Mouse (Mus musculus) MEL (cell line): ENCODE measurements around the gene Pgpep1. TPM values are rescaled to one million over a fixed set of nuclear protein-coding genes. Genes with fewer than 3 reads are reported as not detected.

Experiments used
- DNase-seq: peaks from one replicate; pipeline ENCODE4 v3.0.0; 2011; ENCODE audit warnings: low read depth, low spot score
- H3K27ac ChIP-seq: 2 replicates; pipeline ENCODE4 v1.5.1; 2012; ENCODE audit warnings: low read depth, mild to moderate bottlenecking, control low read depth, low read length, moderate library complexity; ENCODE audit not compliant: control insufficient read depth
- H3K27me3 ChIP-seq, 2 experiments: fragments of 150-350 bp in 1 of 2; sonication (generic) in 1 of 2; 2 replicates each; pipeline ENCODE4 v1.6.1; 2012; ENCODE audit warnings: low read length in 2 of 2, mild to moderate bottlenecking in 2 of 2, improper control_type of control experiment in 1 of 2, moderate library complexity in 1 of 2; ENCODE audit not compliant: insufficient read depth in 2 of 2, control insufficient read depth in 1 of 2
- H3K36me3 ChIP-seq, 2 experiments: 2 replicates each; pipeline ENCODE4 v1.6.1; 2012 to 2014; ENCODE audit warnings: low read length in 2 of 2, improper control_type of control experiment in 1 of 2, inconsistent platforms in 1 of 2, mild to moderate bottlenecking in 1 of 2; ENCODE audit not compliant: insufficient read depth in 2 of 2, control insufficient read depth in 1 of 2
- H3K4me1 ChIP-seq, 2 experiments: fragments of 150-350 bp in 1 of 2; sonication (generic) in 1 of 2; 2 replicates each; pipeline ENCODE4 v1.6.1; 2012; ENCODE audit warnings: low read length in 2 of 2, improper control_type of control experiment in 1 of 2, mild to moderate bottlenecking in 1 of 2; ENCODE audit not compliant: insufficient read depth in 2 of 2, control insufficient read depth in 1 of 2
- H3K4me3 ChIP-seq, 2 experiments: fragments of 150-350 bp in 1 of 2; sonication (generic) in 1 of 2; 2 replicates each; pipeline ENCODE4 v1.5.1; 2012; ENCODE audit warnings: low read depth in 2 of 2, low read length in 2 of 2, mild to moderate bottlenecking in 2 of 2, moderate library complexity in 2 of 2, control low read depth in 1 of 2, improper control_type of control experiment in 1 of 2; ENCODE audit not compliant: control insufficient read depth in 1 of 2, insufficient read depth in 1 of 2
- H3K79me2 ChIP-seq: 2 replicates; pipeline ENCODE4 v1.6.1; 2012; ENCODE audit warnings: mild to moderate bottlenecking, low read length, moderate library complexity; ENCODE audit not compliant: control insufficient read depth, poor library complexity, insufficient read depth
- H3K9ac ChIP-seq: 2 replicates; pipeline ENCODE4 v1.6.1; 2012; ENCODE audit warnings: low read depth, mild to moderate bottlenecking, control low read depth, low read length, moderate library complexity; ENCODE audit not compliant: control insufficient read depth, poor library complexity, severe bottlenecking
- H3K9me3 ChIP-seq: fragments of 150-350 bp; sonication (generic); replicated peaks from 2 replicates; pipeline ENCODE4 v1.6.1; 2012; ENCODE audit warnings: mild to moderate bottlenecking, low read length, improper control_type of control experiment, moderate library complexity; ENCODE audit not compliant: insufficient read depth
- BHLHE40 ChIP-seq: IDR thresholded peaks from 2 replicates; pipeline ENCODE4 v1.6.1; 2012; ENCODE audit warnings: low read depth, mild to moderate bottlenecking, inconsistent platforms, low read length, improper control_type of control experiment, borderline replicate concordance
- CHD2 ChIP-seq: IDR thresholded peaks from 2 replicates; pipeline ENCODE4 v1.6.1; 2011; ENCODE audit warnings: low read length, improper control_type of control experiment
- E2F4 ChIP-seq: IDR thresholded peaks from 2 replicates; pipeline ENCODE4 v1.6.1; 2011; ENCODE audit warnings: low read depth, low read length, improper control_type of control experiment, borderline replicate concordance
- ELF1 ChIP-seq: IDR thresholded peaks from 2 replicates; pipeline ENCODE4 v1.6.1; 2014; ENCODE audit warnings: low read depth, mild to moderate bottlenecking, inconsistent platforms, low read length, improper control_type of control experiment, moderate library complexity
- EP300 ChIP-seq, 2 experiments: IDR thresholded peaks; 2 replicates each; pipeline ENCODE4 v1.6.1; 2011; ENCODE audit warnings: improper control_type of control experiment in 2 of 2, low read length in 2 of 2, low read depth in 1 of 2, mild to moderate bottlenecking in 1 of 2
- ETS1 ChIP-seq: IDR thresholded peaks from 2 replicates; pipeline ENCODE4 v1.6.1; 2012; ENCODE audit warnings: low read depth, mild to moderate bottlenecking, inconsistent platforms, low read length, improper control_type of control experiment, moderate library complexity
- GABPA ChIP-seq: IDR thresholded peaks from 2 replicates; pipeline ENCODE4 v1.6.1; 2012; ENCODE audit warnings: low read depth, mild to moderate bottlenecking, inconsistent platforms, low read length, improper control_type of control experiment, moderate library complexity
- GATA1 ChIP-seq: IDR thresholded peaks from 2 replicates; pipeline ENCODE4 v1.6.1; 2011; ENCODE audit warnings: low read depth, low read length, improper control_type of control experiment
- HCFC1 ChIP-seq: IDR thresholded peaks from 2 replicates; pipeline ENCODE4 v1.6.1; 2012; ENCODE audit warnings: low read depth, mild to moderate bottlenecking, inconsistent platforms, low read length, improper control_type of control experiment, moderate library complexity
- JUND ChIP-seq: IDR thresholded peaks from 2 replicates; pipeline ENCODE4 v1.6.1; 2011; ENCODE audit warnings: low read depth, mild to moderate bottlenecking, improper control_type of control experiment, low read length
- MAFK ChIP-seq: IDR thresholded peaks from 2 replicates; pipeline ENCODE4 v1.6.1; 2011; ENCODE audit warnings: low read depth, mild to moderate bottlenecking, low read length, improper control_type of control experiment, borderline replicate concordance
- MAZ ChIP-seq: IDR thresholded peaks from 2 replicates; pipeline ENCODE4 v1.6.1; 2012; ENCODE audit warnings: low read depth, mild to moderate bottlenecking, inconsistent platforms, low read length, improper control_type of control experiment
- MEF2A ChIP-seq: IDR thresholded peaks from 2 replicates; pipeline ENCODE4 v1.6.1; 2014; ENCODE audit warnings: low read depth, mild to moderate bottlenecking, inconsistent platforms, low read length, improper control_type of control experiment; ENCODE audit not compliant: poor library complexity, insufficient replicate concordance, severe bottlenecking; ENCODE audit errors: extremely low read depth
- MXI1 ChIP-seq: IDR thresholded peaks from 2 replicates; pipeline ENCODE4 v1.6.1; 2011; ENCODE audit warnings: mild to moderate bottlenecking, low read depth, low read length, improper control_type of control experiment
- MYB ChIP-seq: IDR thresholded peaks from 2 replicates; pipeline ENCODE4 v1.6.1; 2011; ENCODE audit warnings: mild to moderate bottlenecking, low read depth, low read length, improper control_type of control experiment
- MYC ChIP-seq: IDR thresholded peaks from 2 replicates; pipeline ENCODE4 v1.6.1; 2011; ENCODE audit warnings: low read depth, mild to moderate bottlenecking, low read length, improper control_type of control experiment, moderate library complexity
- NELFE ChIP-seq: IDR thresholded peaks from 2 replicates; pipeline ENCODE4 v1.6.1; 2011; ENCODE audit warnings: low read depth, low read length, improper control_type of control experiment
- NRF1 ChIP-seq: IDR thresholded peaks from 2 replicates; pipeline ENCODE4 v1.6.1; 2014; ENCODE audit warnings: low read depth, mild to moderate bottlenecking, inconsistent platforms, low read length, improper control_type of control experiment, moderate library complexity; ENCODE audit not compliant: poor library complexity, insufficient read depth, severe bottlenecking
- POLR2A ChIP-seq, 2 experiments: IDR thresholded peaks; 2 replicates each; pipeline ENCODE4 v1.6.1; 2011 to 2012; ENCODE audit warnings: low read length in 2 of 2, mild to moderate bottlenecking in 2 of 2, control low read depth in 1 of 2, improper control_type of control experiment in 1 of 2, low read depth in 1 of 2, moderate library complexity in 1 of 2; ENCODE audit not compliant: control insufficient read depth in 1 of 2, insufficient read depth in 1 of 2, poor library complexity in 1 of 2
- RCOR1 ChIP-seq: IDR thresholded peaks from 2 replicates; pipeline ENCODE4 v1.6.1; 2012; ENCODE audit warnings: low read depth, mild to moderate bottlenecking, inconsistent platforms, low read length, improper control_type of control experiment
- SIN3A ChIP-seq: IDR thresholded peaks from 2 replicates; pipeline ENCODE4 v1.6.1; 2012; ENCODE audit warnings: low read length, improper control_type of control experiment, inconsistent platforms
- TAL1 ChIP-seq: IDR thresholded peaks from 2 replicates; pipeline ENCODE4 v1.6.1; 2012; ENCODE audit warnings: mild to moderate bottlenecking, inconsistent platforms, low read length, moderate library complexity, mixed read lengths
- TBP ChIP-seq: IDR thresholded peaks from 2 replicates; pipeline ENCODE4 v1.8.0; 2011; ENCODE audit warnings: low read depth, low read length, improper control_type of control experiment
- TCF12 ChIP-seq: IDR thresholded peaks from 2 replicates; pipeline ENCODE4 v1.6.1; 2014; ENCODE audit warnings: low read depth, mild to moderate bottlenecking, inconsistent platforms, low read length, improper control_type of control experiment, moderate library complexity
- USF1 ChIP-seq: IDR thresholded peaks from 2 replicates; pipeline ENCODE4 v1.6.1; 2014; ENCODE audit warnings: low read depth, mild to moderate bottlenecking, inconsistent platforms, low read length, improper control_type of control experiment, moderate library complexity
- ZKSCAN1 ChIP-seq: IDR thresholded peaks from 2 replicates; pipeline ENCODE4 v1.6.1; 2012; ENCODE audit warnings: low read depth, mild to moderate bottlenecking, inconsistent platforms, low read length, improper control_type of control experiment, moderate library complexity
- ZMIZ1 ChIP-seq: IDR thresholded peaks from 2 replicates; pipeline ENCODE4 v1.6.1; 2012; ENCODE audit warnings: low read depth, mild to moderate bottlenecking, inconsistent platforms, low read length, improper control_type of control experiment, moderate library complexity
- polyA plus RNA-seq, 2 experiments: library from polyadenylated mRNA; stranded (reverse) in 1 of 2; unstranded in 1 of 2; fragments of >175 nt in 1 of 2; fragments of >200 nt in 1 of 2; gene quantifications; 2 replicates each; pipeline versions ENCODE4 v1.2.1 to v1.2.4; 2012; ENCODE audit warnings: low replicate concordance in 2 of 2, low read depth in 1 of 2; ENCODE audit not compliant: insufficient read length in 2 of 2, insufficient read depth in 1 of 2, missing spikeins in 1 of 2
- total RNA-seq: library from RNA; depleted of rRNA; stranded (reverse); fragments of 300-350 nt; gene quantifications from 2 replicates; pipeline ENCODE4 v1.2.3, GENCODE M21; 2012

The Pgpep1 gene
- total and polyA plus RNA-seq, 3 experiments, result 12.6 to 19.5 TPM; not detected in 1

- peak; percentile 70 for TF ChIP-seq GATA1
- 0 out of 2 replicates have a peak, but pooled peaks have one; percentile 9 for TF ChIP-seq ZKSCAN1
- TF ChIP-seq E2F4, result no peak
- TF ChIP-seq TCF12, result peak; percentile 96
- peak; percentile 61; the same call in 1 of the 2 replicates for TF ChIP-seq BHLHE40
- TF ChIP-seq MAZ, result 0 out of 2 replicates have a peak, but pooled peaks have one; percentile 42
- no peak for TF ChIP-seq ZMIZ1
- peak; percentile 80 for TF ChIP-seq ETS1
- TF ChIP-seq TAL1, result peak; percentile 75
- no peak for TF ChIP-seq GABPA
- TF ChIP-seq RCOR1, result peak; percentile 20; the same call in 1 of the 2 replicates
- no peak for TF ChIP-seq SIN3A
- TF ChIP-seq CHD2, result no peak
- TF ChIP-seq USF1, result no peak
- peak; percentile 30 to 84 for TF ChIP-seq EP300 (IDR thresholded peaks at IDR 0.05; ENCODE audit: low read depth in 1 of 2, low read length in 2 of 2)
- Histone ChIP-seq H3K27ac (no peak overlapping the region), H3K4me3 (no peak overlapping the region), H3K79me2 (no peaks in the 10 kb centered on the region), H3K9me3 (no peaks in the 10 kb centered on the region), H3K27me3 (no peaks in the 10 kb centered on the region), H3K36me3 (peaks cover 0 to 13% of the 10 kb centered on the region in 2 experiments; a peak in 2 of 4 replicates), H3K9ac (no peak overlapping the region), H3K4me1 (peaks cover 7 to 37% of the 10 kb centered on the region in 2 experiments)
- peak; percentile 60 for DNase-seq
These were observed 38.0 kb downstream of the Pgpep1 start for GRCm38 (mm10) chr8:70622220-70622619.

GRCm38 (mm10) chr8:70618888-70619334 lies 41.3 kb downstream of the Pgpep1 start:
- Histone ChIP-seq H3K36me3 (peaks cover 0 to 18% of the 10 kb centered on the region in 2 experiments; a peak in 2 of 4 replicates), H3K27ac (peak overlapping the region; percentile 83), H3K79me2 (no peaks in the 10 kb centered on the region), H3K9ac (peak overlapping the region; percentile 70), H3K27me3 (no peaks in the 10 kb centered on the region), H3K4me3 (peak overlapping the region; percentile 43 to 54), H3K9me3 (no peaks in the 10 kb centered on the region), H3K4me1 (peaks cover 7 to 46% of the 10 kb centered on the region in 2 experiments)
- peak; percentile 98 for DNase-seq
- 0 out of 2 replicates have a peak, but pooled peaks have one; percentile 5 for TF ChIP-seq MAFK
- peak; percentile 27; the same call in 1 of the 2 replicates for TF ChIP-seq TBP
- no peak for TF ChIP-seq E2F4
- peak; percentile 12; the same call in 1 of the 2 replicates for TF ChIP-seq MXI1
- peak; percentile 64; the same call in 1 of the 2 replicates for TF ChIP-seq MAZ
- TF ChIP-seq SIN3A, result peak; percentile 64
- TF ChIP-seq MYC, result peak; percentile 37; the same call in 1 of the 2 replicates
- TF ChIP-seq HCFC1, result peak; percentile 67
- peak; percentile 80; the same call in 1 of the 2 replicates for TF ChIP-seq JUND
- TF ChIP-seq EP300 (IDR thresholded peaks at IDR 0.05; ENCODE audit: low read depth in 1 of 2, low read length in 2 of 2), result peak; percentile 32 to 44; a peak in 3 of 4 replicates
- TF ChIP-seq ZKSCAN1, result no peak
- no peak for TF ChIP-seq USF1
- TF ChIP-seq CHD2, result peak; percentile 71
- TF ChIP-seq GABPA, result no peak
- TF ChIP-seq MYB, result 0 out of 2 replicates have a peak, but pooled peaks have one; percentile 20
- no peak for TF ChIP-seq NRF1
- no peak for TF ChIP-seq BHLHE40
- 0 out of 2 replicates have a peak, but pooled peaks have one; percentile 23 for TF ChIP-seq ELF1
- peak; percentile 85 for TF ChIP-seq ETS1
- TF ChIP-seq MEF2A, result no peak
- TF ChIP-seq POLR2A (IDR thresholded peaks at IDR 0.05; ENCODE audit: control insufficient read depth in 1 of 2, insufficient read depth in 1 of 2, low read depth in 1 of 2, low read length in 2 of 2, poor library complexity in 1 of 2), result peak in 1 of 2 experiments; percentile 78; a peak in 2 of 4 replicates
- TF ChIP-seq NELFE, result peak; percentile 72
